Mouse (Mus musculus) liver, embryonic 14.5 days (tissue): ENCODE measurements around the gene 2210016F16Rik. TPM values are rescaled to one million over a fixed set of nuclear protein-coding genes. Genes with fewer than 3 reads are reported as not detected.

Source experiments
- ATAC-seq: fragments of 200-750 bp; cut with Nextera tagmentation; 2 replicates; pipeline ENCODE4 v1.8.0; 2017; ENCODE audit warnings: moderate number of reproducible peaks, mild to moderate bottlenecking, moderate library complexity; ENCODE audit not compliant: insufficient read depth
- DNase-seq, 3 experiments: peaks; one replicate each; pipeline ENCODE4 v3.0.0-alpha.2; 2012 to 2013; ENCODE audit warnings: low read depth in 3 of 3, low spot score in 3 of 3
- H3K27ac ChIP-seq: fragments of 300-500 bp; sonication (generic); 2 replicates; pipeline ENCODE4 v1.5.1; 2014; ENCODE audit warnings: moderate library complexity, mild to moderate bottlenecking, control low read depth, inconsistent platforms
- H3K27me3 ChIP-seq: fragments of 300-500 bp; sonication (generic); 2 replicates; pipeline ENCODE4 v1.6.1; 2014; ENCODE audit warnings: mild to moderate bottlenecking, low read length, moderate library complexity; ENCODE audit not compliant: control insufficient read depth, insufficient read depth
- H3K36me3 ChIP-seq: fragments of 300-500 bp; sonication (generic); replicated peaks from 2 replicates; pipeline ENCODE4 v1.6.1; 2014; ENCODE audit warnings: low read depth; ENCODE audit not compliant: control insufficient read depth, insufficient read depth
- H3K4me1 ChIP-seq, 2 experiments: fragments of 200-500 bp in 1 of 2; fragments of 300-500 bp in 1 of 2; sonication (generic) in 1 of 2; replicated peaks; 2 replicates each; pipeline ENCODE4 v1.6.1; 2012 to 2014; ENCODE audit warnings: antibody characterized with exemption in 1 of 2, inconsistent platforms in 1 of 2, low read length in 1 of 2; ENCODE audit not compliant: control insufficient read depth in 2 of 2, insufficient read depth in 2 of 2
- H3K4me2 ChIP-seq: fragments of 300-500 bp; sonication (generic); 2 replicates; pipeline ENCODE4 v1.6.1; 2014; ENCODE audit warnings: low read depth, mild to moderate bottlenecking, control low read depth, moderate library complexity
- H3K4me3 ChIP-seq, 2 experiments: fragments of 200-500 bp in 1 of 2; fragments of 300-500 bp in 1 of 2; sonication (generic) in 1 of 2; 2 replicates each; pipeline ENCODE4 v1.5.1; 2012 to 2014; ENCODE audit warnings: low read depth in 2 of 2, low read length in 2 of 2, mild to moderate bottlenecking in 2 of 2, control low read depth in 1 of 2, inconsistent platforms in 1 of 2, moderate library complexity in 1 of 2; ENCODE audit not compliant: insufficient read depth in 1 of 2
- H3K9ac ChIP-seq: fragments of 300-500 bp; sonication (generic); replicated peaks from 2 replicates; pipeline ENCODE4 v1.6.1; 2014; ENCODE audit warnings: mild to moderate bottlenecking, control low read depth, moderate library complexity
- H3K9me3 ChIP-seq: fragments of 300-500 bp; sonication (generic); 2 replicates; pipeline ENCODE4 v1.6.1; 2016; ENCODE audit warnings: low read length, mixed read lengths; ENCODE audit not compliant: control insufficient read depth
- CTCF ChIP-seq: IDR thresholded peaks from 2 replicates; pipeline ENCODE4 v1.5.1; 2016; ENCODE audit warnings: antibody characterized with exemption, low read depth, control low read depth
- EP300 ChIP-seq: IDR thresholded peaks from 2 replicates; pipeline ENCODE4 v1.6.1; 2016; ENCODE audit warnings: antibody characterized with exemption, low read depth
- WGBS: fragments of 180-500 bp; shearing (Covaris S2); extraction: QIAGEN DNeasy Blood & Tissue Kit; methylation state at CpG from one replicate; pipeline ENCODE4 v1.1.7; 2014; ENCODE audit not compliant: insufficient replicate concordance; 5-methylcytosine and 5-hydroxymethylcytosine counted together
- polyA plus RNA-seq, 2 experiments: library from polyadenylated mRNA; depleted of rRNA in 1 of 2; stranded (reverse) in 1 of 2; unstranded in 1 of 2; fragments of >200 nt; fragmentation: Nextera tagmentation in 1 of 2; extraction: Ambion mirVana in 1 of 2; gene quantifications; 2 replicates each; pipeline versions ENCODE4 v1.2.1 to v1.2.3; 2012 to 2014

2210016F16Rik gene
- polyA plus RNA-seq (2012; rRNA removed): 8.5 and 9.3 TPM in 2 replicates
- polyA plus RNA-seq (2014; fragmentation: Nextera tagmentation; extraction: Ambion mirVana): 20.2 and 21.9 TPM in 2 replicates

DNA sequence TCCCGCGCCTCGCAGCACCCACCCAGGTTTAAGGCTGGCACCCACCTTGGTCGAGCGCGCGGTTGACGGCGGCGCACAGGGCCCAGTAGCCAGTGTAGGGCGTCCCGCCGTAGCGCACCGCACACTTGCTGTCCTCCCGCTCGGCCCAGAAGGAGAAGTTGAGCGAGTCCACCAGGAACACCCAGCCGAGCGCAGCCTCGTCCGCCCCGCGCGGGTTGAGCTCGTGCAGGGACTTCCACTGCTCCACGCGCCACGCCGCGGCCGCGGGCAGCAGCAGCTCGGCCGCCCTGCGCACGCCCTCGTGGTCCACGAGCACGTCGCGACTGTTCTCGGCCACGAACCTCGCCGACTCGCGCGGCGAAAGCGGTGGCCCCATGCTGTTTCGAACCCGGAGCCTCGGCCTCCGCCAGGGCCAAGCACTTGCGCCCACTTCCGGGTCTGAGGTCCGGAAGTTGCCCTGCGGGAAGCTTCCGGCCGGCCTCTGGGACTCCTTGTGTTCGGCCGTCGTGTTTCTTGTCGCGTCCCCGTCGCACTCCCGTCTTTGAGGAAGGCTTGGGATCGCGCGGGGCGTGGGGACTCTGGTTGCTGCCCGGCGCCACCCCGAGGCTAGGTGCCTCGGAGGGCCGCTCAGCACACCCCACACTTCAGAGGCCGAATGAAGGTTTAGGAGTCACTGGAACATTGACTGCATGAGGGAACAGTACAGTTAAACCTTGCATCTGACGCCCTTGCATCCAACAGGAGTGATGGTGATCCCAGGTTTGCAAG, at the start of gene 2210016F16Rik:
TSS of gene 2210016F16Rik (minus strand) at position 447 of the 768 bp plus-strand sequence.
- Histone ChIP-seq H3K4me2 (peak within 1 kb of the TSS; percentile 90), H3K9me3 (peaks cover 8% of the 10 kb centered on the region), H3K4me1 (peaks cover 5 to 12% of the 10 kb centered on the region in 2 experiments; a peak in 3 of 4 replicates), H3K4me3 (peak within 1 kb of the TSS; percentile 75 to 93), H3K27ac (peak within 1 kb of the TSS; percentile 18; the same call in 1 of the 2 replicates), H3K27me3 (no peaks in the 10 kb centered on the region), H3K36me3 (peaks cover 26% of the 10 kb centered on the region), H3K9ac (peak within 1 kb of the TSS; percentile 90)
- TF ChIP-seq EP300 (no peak), CTCF (no peak)
- ATAC-seq: peak; percentile 75
- WGBS: 2% methylated on average over 80 of the region's 80 CpGs
- no peak for DNase-seq

DNA sequence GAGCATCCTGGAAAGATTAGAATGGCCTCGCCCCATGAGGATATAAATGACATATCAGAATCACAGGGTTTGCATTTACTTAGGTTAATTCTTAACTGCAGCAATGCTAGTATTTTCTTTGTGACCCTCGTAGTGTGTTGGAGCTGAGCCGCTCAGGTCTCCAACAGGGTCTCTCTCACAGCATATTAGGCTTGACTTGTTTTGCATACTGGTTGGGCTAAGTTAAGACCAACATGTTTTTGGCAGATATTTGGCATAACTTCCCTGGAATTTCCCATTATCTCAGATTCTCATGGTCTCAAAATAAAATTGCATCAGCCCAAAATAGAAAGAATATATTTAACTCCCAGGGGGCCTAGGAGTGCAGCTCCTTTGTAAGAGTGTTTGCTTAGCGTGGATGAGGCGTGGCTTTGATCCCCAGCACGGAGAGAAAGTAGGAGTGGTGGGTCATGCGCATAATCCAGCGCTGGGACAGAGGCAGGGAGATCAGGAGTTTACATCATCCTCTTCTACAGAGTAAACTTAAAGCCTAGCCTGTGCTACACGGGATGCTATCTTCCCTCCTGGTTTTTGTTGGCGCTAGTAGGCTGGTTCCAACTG, 38.1 kb upstream of the 2210016F16Rik start:
- no peak overlapping the region for H3K4me2 ChIP-seq
- no peaks in the 10 kb centered on the region for H3K4me1 ChIP-seq
- no peaks in the 10 kb centered on the region for H3K9me3 ChIP-seq
- ATAC-seq (no peak), DNase-seq (no peak)
- no peak overlapping the region for H3K27ac ChIP-seq
- no peak for TF ChIP-seq CTCF
- TF ChIP-seq EP300: no peak
- H3K36me3 ChIP-seq: no peaks in the 10 kb centered on the region
- H3K9ac ChIP-seq: no peak overlapping the region
- 52% methylated on average over 10 of the region's 10 CpGs for WGBS
- H3K4me3 ChIP-seq: no peak overlapping the region
- no peaks in the 10 kb centered on the region for H3K27me3 ChIP-seq

DNA sequence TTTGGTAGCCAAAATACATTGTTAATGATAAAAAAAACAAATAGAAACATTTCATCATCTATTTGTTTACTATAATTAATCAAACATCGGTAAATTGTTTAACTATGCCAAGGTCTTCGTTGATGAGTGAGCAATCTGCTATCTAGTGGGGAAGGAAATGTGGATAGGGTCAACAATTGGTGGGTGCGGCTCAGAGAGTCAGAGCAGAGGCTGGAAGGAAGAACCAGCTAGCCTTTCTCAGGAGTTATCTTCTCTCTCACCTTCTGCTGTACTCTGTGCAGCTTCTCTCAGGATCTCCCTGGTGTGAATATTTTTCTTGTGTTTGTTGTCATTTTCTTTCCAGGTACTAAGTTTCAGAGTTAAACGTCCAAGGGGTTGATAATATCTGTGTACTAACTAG, 37.2 kb upstream of the 2210016F16Rik start:
- no peak overlapping the region for H3K27ac ChIP-seq
- H3K4me3 ChIP-seq: no peak overlapping the region
- DNase-seq (no peak), ATAC-seq (no peak)
- WGBS: 48% methylated on average over 4 of the region's 4 CpGs
- H3K4me2 ChIP-seq: no peak overlapping the region
- no peak overlapping the region for H3K9ac ChIP-seq
- H3K4me1 ChIP-seq: no peaks in the 10 kb centered on the region
- H3K27me3 ChIP-seq: no peaks in the 10 kb centered on the region
- TF ChIP-seq CTCF: no peak
- no peak for TF ChIP-seq EP300
- H3K9me3 ChIP-seq: no peaks in the 10 kb centered on the region
- H3K36me3 ChIP-seq: no peaks in the 10 kb centered on the region

DNA sequence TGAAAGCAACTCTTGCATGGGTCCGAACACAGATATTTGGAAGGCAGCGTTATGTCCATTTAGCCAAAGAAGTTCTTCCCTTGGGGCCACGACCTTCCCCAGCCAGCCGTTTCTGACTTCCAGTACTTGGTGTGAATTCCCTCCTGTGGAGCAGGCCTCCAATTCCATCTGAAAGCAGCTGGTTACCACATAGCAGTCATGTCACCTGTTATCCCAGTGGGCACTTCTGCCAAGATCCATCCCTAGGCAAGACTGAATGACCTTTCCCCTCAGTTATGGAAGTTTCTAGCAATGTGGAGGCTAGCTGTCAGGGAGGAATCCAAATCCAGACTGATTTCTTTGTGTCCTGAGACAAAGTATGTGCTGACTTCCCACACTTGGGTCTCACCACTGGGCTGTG, 36.0 kb upstream of the 2210016F16Rik start:
- no peak for ATAC-seq
- H3K27me3 ChIP-seq: no peaks in the 10 kb centered on the region
- H3K27ac ChIP-seq: no peak overlapping the region
- H3K9me3 ChIP-seq: no peaks in the 10 kb centered on the region
- H3K36me3 ChIP-seq: no peaks in the 10 kb centered on the region
- TF ChIP-seq EP300 (no peak), CTCF (no peak)
- no peak overlapping the region for H3K4me3 ChIP-seq
- no peaks in the 10 kb centered on the region for H3K4me1 ChIP-seq
- DNase-seq: no peak
- 44% methylated on average over 4 of the region's 4 CpGs for WGBS
- H3K9ac ChIP-seq: no peak overlapping the region
- no peak overlapping the region for H3K4me2 ChIP-seq

DNA sequence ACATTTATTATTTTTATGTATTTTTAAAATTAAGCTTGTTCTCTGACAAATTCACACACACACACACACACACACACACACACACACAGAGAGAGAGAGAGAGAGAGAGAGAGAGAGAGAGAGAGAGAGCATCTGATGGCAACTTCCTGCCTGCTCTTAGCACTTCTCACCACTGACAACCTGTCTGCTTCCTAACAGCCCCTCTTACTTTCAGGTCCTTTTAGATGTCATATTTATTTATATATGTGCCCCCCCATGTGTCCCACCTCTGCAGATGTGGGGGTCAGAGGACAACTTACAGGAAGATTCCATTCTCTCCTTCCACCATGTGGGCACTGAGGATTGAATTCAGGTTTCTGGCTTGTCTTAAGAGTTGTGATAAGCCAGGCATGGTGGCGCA, 34.2 kb upstream of the 2210016F16Rik start:
- no peak for DNase-seq
- Histone ChIP-seq H3K9ac (no peak overlapping the region), H3K4me3 (no peak overlapping the region), H3K4me1 (no peaks in the 10 kb centered on the region), H3K27ac (no peak overlapping the region), H3K9me3 (no peaks in the 10 kb centered on the region), H3K27me3 (no peaks in the 10 kb centered on the region), H3K4me2 (no peak overlapping the region), H3K36me3 (no peaks in the 10 kb centered on the region)
- 84% methylated on average over 1 of the region's 1 CpGs for WGBS
- no peak for ATAC-seq
- no peak for TF ChIP-seq CTCF
- TF ChIP-seq EP300: no peak
